8 mouse cellular contexts compared by ENCODE assay signal in genomic region chr3:95142617-95143011, GRCm38 (mm10). TPM values are rescaled to one million over a fixed set of nuclear protein-coding genes. Genes with fewer than 3 reads are reported as not detected.
DNase-seq lines count a peak whose midpoint lies in the region; ATAC-seq lines count a peak whose summit lies in the region.

No protein-coding gene starts in this region.

- no peaks in the 10 kb centered on the region for H3K4me1 ChIP-seq in intestine, embryonic 15.5 days (replicated peaks)
- H3K4me1 ChIP-seq in midbrain, embryonic 10.5 days: no peaks in the 10 kb centered on the region

- intact Hi-C loops in left cerebral cortex, postnatal 36 days (cut with DNase I): loop anchor here (2.0 to 5.0 kb wide), 2 partner anchors 74 to 120 kb away; partner anchors contain the start of gene Gabpb2

- no peak overlapping the region for H3K4me2 ChIP-seq in intestine, embryonic 15.5 days (replicated peaks)

- ATAC-seq in activated CD4-positive, CD25-positive, alpha-beta regulatory T cell, adult 4 months: peak; percentile 55
- ATAC-seq in intestine, embryonic 15.5 days: peak; percentile 83

- no peaks in the 10 kb centered on the region for H3K9me3 ChIP-seq in intestine, embryonic 15.5 days
- H3K9me3 ChIP-seq in midbrain, embryonic 10.5 days (replicated peaks): no peaks in the 10 kb centered on the region

- no peaks in the 10 kb centered on the region for H3K27me3 ChIP-seq in intestine, embryonic 15.5 days (replicated peaks)
- H3K27me3 ChIP-seq in midbrain, embryonic 10.5 days (ENCODE audit: low read depth, poor library complexity, severe bottlenecking): no peaks in the 10 kb centered on the region

- peak; percentile 70 to 89 for DNase-seq in cerebellum, postnatal 4 days (ENCODE audit: low spot score in 2 of 2)
- peak; percentile 82 to 84 for DNase-seq in gastrocnemius, adult 8-10 months (ENCODE audit: low spot score in 2 of 2)
- DNase-seq in left cerebral cortex, postnatal 36 days (ENCODE audit: low spot score in 2 of 2): peak; percentile 75 to 82
- DNase-seq in midbrain, embryonic 10.5 days (ENCODE audit: low spot score): peak; percentile 81
- DNase-seq in right cerebral cortex, postnatal 36 days (ENCODE audit: low spot score in 2 of 2): peak; percentile 56 to 70
- DNase-seq in urinary bladder, postnatal 4 days (ENCODE audit: low spot score in 2 of 2): peak; percentile 79 to 86

- H3K9ac ChIP-seq in intestine, embryonic 15.5 days: no peak overlapping the region

- 6% methylated on average over 5 of the region's 5 CpGs for whole genome bisulfite sequencing in intestine, embryonic 15.5 days
- 9% methylated on average over 5 of the region's 5 CpGs for WGBS in midbrain, embryonic 10.5 days

- no peak overlapping the region for H3K27ac ChIP-seq in intestine, embryonic 15.5 days
- no peak overlapping the region for H3K27ac ChIP-seq in midbrain, embryonic 10.5 days (replicated peaks)

- no peak overlapping the region for H3K4me3 ChIP-seq in intestine, embryonic 15.5 days (replicated peaks)
- H3K4me3 ChIP-seq in midbrain, embryonic 10.5 days: no peak overlapping the region

- H3K36me3 ChIP-seq in intestine, embryonic 15.5 days: no peaks in the 10 kb centered on the region; the same call in none of the 2 replicates
- H3K36me3 ChIP-seq in midbrain, embryonic 10.5 days: peaks cover 25% of the 10 kb centered on the region

RNA-seq across cellular contexts. Expression of gene Tnfaip8l2, which starts 0.5 kb away (rescaled TPM):
- 100 to 1,000 TPM; 216 to 232 TPM for polyA plus RNA-seq in activated CD4-positive, CD25-positive, alpha-beta regulatory T cell, adult 4 months (2017; shearing (Covaris generic))
- total RNA-seq in gastrocnemius, adult 8-10 months (2022): under 1 TPM; 0.25 to 0.35 (median 0.29) TPM
- polyA plus RNA-seq in intestine, embryonic 15.5 days (2015; fragmentation: Nextera tagmentation; extraction: Ambion mirVana): 4.3 and 5.3 TPM in 2 replicates
- total RNA-seq in left cerebral cortex, postnatal 36 days (2021): 1 to 10 TPM; 2.5 TPM
- polyA plus RNA-seq in midbrain, embryonic 10.5 days (2016; fragmentation: Nextera tagmentation; extraction: Ambion mirVana): 1.8 and 3.0 TPM in 2 replicates

RNA-seq across cellular contexts. Expression of gene Lysmd1, which starts 8.7 kb away (rescaled TPM):
- 10 to 100 TPM; 21.1 to 22.9 TPM for polyA plus RNA-seq in activated CD4-positive, CD25-positive, alpha-beta regulatory T cell, adult 4 months (2017; shearing (Covaris generic))
- 1 to 10 TPM; 6.3 to 8.2 (median 7.3) TPM for total RNA-seq in gastrocnemius, adult 8-10 months (2022)
- 10.3 and 10.7 TPM in 2 replicates for polyA plus RNA-seq in intestine, embryonic 15.5 days (2015; fragmentation: Nextera tagmentation; extraction: Ambion mirVana)
- total RNA-seq in left cerebral cortex, postnatal 36 days (2021): 10 to 100 TPM; 16.3 to 18.4 TPM
- 13.5 and 17.0 TPM in 2 replicates for polyA plus RNA-seq in midbrain, embryonic 10.5 days (2016; fragmentation: Nextera tagmentation; extraction: Ambion mirVana)

RNA-seq across cellular contexts. Expression of gene Scnm1, which starts 8.8 kb away (rescaled TPM):
- polyA plus RNA-seq in activated CD4-positive, CD25-positive, alpha-beta regulatory T cell, adult 4 months (2017; shearing (Covaris generic)): 10 to 100 TPM; 67.2 to 99.2 TPM
- total RNA-seq in gastrocnemius, adult 8-10 months (2022): 10 to 100 TPM; 24.9 to 37.2 (median 33.4) TPM
- polyA plus RNA-seq in intestine, embryonic 15.5 days (2015; fragmentation: Nextera tagmentation; extraction: Ambion mirVana): 57.0 and 62.3 TPM in 2 replicates
- 10 to 100 TPM; 46.1 to 46.4 TPM for total RNA-seq in left cerebral cortex, postnatal 36 days (2021)
- polyA plus RNA-seq in midbrain, embryonic 10.5 days (2016; fragmentation: Nextera tagmentation; extraction: Ambion mirVana): 79.5 and 88.6 TPM in 2 replicates

RNA-seq across cellular contexts. Expression of gene Sema6c, which starts 17.6 kb away (rescaled TPM):
- not detected for polyA plus RNA-seq in activated CD4-positive, CD25-positive, alpha-beta regulatory T cell, adult 4 months (2017; shearing (Covaris generic))
- 10 to 100 TPM; 67.3 to 91.3 (median 87.4) TPM for total RNA-seq in gastrocnemius, adult 8-10 months (2022)
- 4.3 and 4.8 TPM in 2 replicates for polyA plus RNA-seq in intestine, embryonic 15.5 days (2015; fragmentation: Nextera tagmentation; extraction: Ambion mirVana)
- 10 to 100 TPM; 20.2 to 21.0 TPM for total RNA-seq in left cerebral cortex, postnatal 36 days (2021)
- polyA plus RNA-seq in midbrain, embryonic 10.5 days (2016; fragmentation: Nextera tagmentation; extraction: Ambion mirVana): 7.6 and 10.8 TPM in 2 replicates

RNA-seq across cellular contexts. Expression of gene Tmod4, which starts 18.3 kb away (rescaled TPM):
- 1 to 10 TPM; 2.5 to 3.7 TPM for polyA plus RNA-seq in activated CD4-positive, CD25-positive, alpha-beta regulatory T cell, adult 4 months (2017; shearing (Covaris generic))
- total RNA-seq in gastrocnemius, adult 8-10 months (2022): 100 to 1,000 TPM; 688 to 884 (median 752) TPM
- polyA plus RNA-seq in intestine, embryonic 15.5 days (2015; fragmentation: Nextera tagmentation; extraction: Ambion mirVana): 0.83 and 0.99 TPM in 2 replicates
- under 1 TPM in 1 of 2 experiments, not detected in 1; 0.88 TPM for total RNA-seq in left cerebral cortex, postnatal 36 days (2021)
- polyA plus RNA-seq in midbrain, embryonic 10.5 days (2016; fragmentation: Nextera tagmentation; extraction: Ambion mirVana): 0.27 and 0.88 TPM in 2 replicates

Comparison
In these comparisons a context has a peak if more than half of its experiments do, and no peak if none do; other contexts are left out.
1. RNA of gene Tnfaip8l2, which starts 0.5 kb away (polyA plus RNA-seq): 216 to 232 TPM in activated CD4-positive, CD25-positive, alpha-beta regulatory T cell, adult 4 months; 4.3 to 5.3 TPM in intestine, embryonic 15.5 days and 1.8 to 3.0 TPM in midbrain, embryonic 10.5 days; every median in the first group is over 10 times any median in the second.
2. Peak in every context shown above with its lines, with median percentiles within 50 percentile points of each other: DNase-seq.